Mouse (Mus musculus) embryo, embryonic 11 days (tissue): ENCODE measurements at regions not wholly inside any gene's neighbourhood (a gene's known extent, or its start where the extent isn't known, plus 50 kb on each side); places are given as distances from the start of the nearest gene placed in this dataset.

ENCODE experiments used
- DNase-seq: peaks from one replicate; pipeline ENCODE4 v3.0.0-alpha.2; 2015

GRCm38 (mm10) chr11:112657410-112658159 lies 124.4 kb upstream of the Sox9 start:
- peak; percentile 29 for DNase-seq

GRCm38 (mm10) chr11:112659911-112660310 lies 122.1 kb upstream of the Sox9 start:
- DNase-seq, result no peak

- no peak for DNase-seq
Measured at GRCm38 (mm10) chr11:112661426-112661825, 120.6 kb upstream of the Sox9 start.

- DNase-seq, result peak; percentile 21
Measured at GRCm38 (mm10) chr11:112667311-112667710, 114.7 kb upstream of the Sox9 start.

- DNase-seq, result no peak
Measured at GRCm38 (mm10) chr11:112672086-112672485, 109.9 kb upstream of the Sox9 start.

- DNase-seq, result no peak
Measured at GRCm38 (mm10) chr11:112690047-112690446, 92.0 kb upstream of the Sox9 start.

- no peak for DNase-seq
Measured at GRCm38 (mm10) chr11:112706091-112706490, 75.9 kb upstream of the Sox9 start.

GRCm38 (mm10) chr11:112708119-112708730 lies 73.8 kb upstream of the Sox9 start:
- no peak for DNase-seq

- DNase-seq, result no peak
Measured at GRCm38 (mm10) chr11:112711656-112712055, 70.4 kb upstream of the Sox9 start.

- DNase-seq, result no peak
Measured at GRCm38 (mm10) chr11:112718547-112718946, 63.5 kb upstream of the Sox9 start.

- DNase-seq, result no peak
Measured at GRCm38 (mm10) chr11:112720652-112721051, 61.4 kb upstream of the Sox9 start.

- no peak for DNase-seq
Measured at GRCm38 (mm10) chr11:112722936-112723335, 59.1 kb upstream of the Sox9 start.

- DNase-seq, result no peak
Measured at GRCm38 (mm10) chr11:112728154-112728952, 53.7 kb upstream of the Sox9 start.
